Mouse (Mus musculus) thymus, adult 2 months (tissue): ENCODE results near the gene H2bfm. TPM values are rescaled to one million over a fixed set of nuclear protein-coding genes. Genes with fewer than 3 reads are reported as not detected.
"Not testable (repeated sequence)": the region's sequence is repeated elsewhere in the genome, so short reads cannot be mapped to it uniquely, and the experiment has no call there.

Experiments used
- DNase-seq: peaks from one replicate; pipeline ENCODE4 v3.0.0; 2021
- H3K27ac ChIP-seq: fragments of 200-500 bp; 2 replicates; pipeline ENCODE4 v1.5.1; 2012; ENCODE audit warnings: low read length, control low read depth; ENCODE audit not compliant: control insufficient read depth, insufficient read depth
- H3K27me3 ChIP-seq: fragments of 200-500 bp; 2 replicates; pipeline ENCODE4 v1.6.1; 2012; ENCODE audit warnings: mild to moderate bottlenecking, low read length, moderate library complexity, mixed read lengths; ENCODE audit not compliant: control insufficient read depth, insufficient read depth
- H3K36me3 ChIP-seq: fragments of 200-500 bp; 2 replicates; pipeline ENCODE4 v1.6.1; 2012; ENCODE audit warnings: mild to moderate bottlenecking, low read length, moderate library complexity; ENCODE audit not compliant: control insufficient read depth, insufficient read depth
- H3K4me1 ChIP-seq: fragments of 200-500 bp; replicated peaks from 2 replicates; pipeline ENCODE4 v1.6.1; 2012; ENCODE audit warnings: low read length; ENCODE audit not compliant: control insufficient read depth, insufficient read depth
- H3K4me3 ChIP-seq: fragments of 200-500 bp; 2 replicates; pipeline ENCODE4 v1.5.1; 2012; ENCODE audit warnings: mild to moderate bottlenecking, low read length, control low read depth, moderate library complexity; ENCODE audit not compliant: control insufficient read depth, insufficient read depth
- CTCF ChIP-seq: fragments of 200-500 bp; IDR thresholded peaks from 2 replicates; pipeline ENCODE4 v1.5.1; 2012; ENCODE audit warnings: mild to moderate bottlenecking, control low read depth, low read length, moderate library complexity, borderline replicate concordance; ENCODE audit not compliant: control insufficient read depth, poor library complexity, insufficient read depth; ENCODE audit errors: extremely low read depth
- POLR2A ChIP-seq: fragments of 200-500 bp; IDR thresholded peaks from 2 replicates; pipeline ENCODE4 v1.6.1; 2012; ENCODE audit warnings: mild to moderate bottlenecking, low read length, control low read depth, moderate library complexity; ENCODE audit not compliant: control insufficient read depth, poor library complexity, insufficient read depth; ENCODE audit errors: extremely low read depth
- whole genome bisulfite sequencing: fragments of 180-500 bp; shearing (Covaris S2); methylation state at CpG from one replicate; pipeline ENCODE4 v1.1.7; 2018; 5-methylcytosine and 5-hydroxymethylcytosine counted together
- polyA plus RNA-seq: library from polyadenylated mRNA; depleted of rRNA; stranded (reverse); fragments of >200 nt; gene quantifications from 2 replicates; pipeline ENCODE4 v1.2.3, GENCODE M21; 2012; rRNA removed

The H2bfm gene
- polyA plus RNA-seq, 1 experiment = not detected

GRCm38 (mm10) chrX:136959688-136960087 is 32.6 kb downstream of the H2bfm start:
- Histone ChIP-seq H3K27ac (no peak overlapping the region), H3K36me3 (no peaks in the 10 kb centered on the region), H3K27me3 (no peaks in the 10 kb centered on the region), H3K4me3 (no peak overlapping the region), H3K4me1 (no peaks in the 10 kb centered on the region)
- no peak for TF ChIP-seq POLR2A
- 29% methylated on average over 2 of the region's 2 CpGs for WGBS
- DNase-seq = no peak

DNA sequence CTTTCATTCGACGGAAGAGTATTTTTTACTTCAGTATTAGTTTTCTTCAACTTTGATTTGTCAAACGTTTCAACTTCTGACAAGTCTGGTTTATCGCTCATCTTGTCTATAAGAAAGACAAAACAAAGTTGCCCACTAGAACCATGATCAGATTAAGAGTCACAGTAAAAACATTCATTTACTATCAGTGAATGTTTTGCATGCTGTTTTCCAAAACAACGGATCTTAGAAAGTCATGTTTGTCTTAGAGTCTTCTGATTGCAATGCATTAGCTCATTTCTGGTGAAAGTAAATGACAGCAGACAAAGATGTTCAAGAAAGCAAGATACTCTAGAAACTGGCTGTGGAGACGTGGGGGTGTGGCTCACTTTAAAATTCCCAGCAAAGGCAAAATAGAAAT is 48.3 kb downstream of the H2bfm start, which contains the start of gene Tmsb15b2:
TSS of gene Tmsb15b2 (minus strand) at position 101 of the 400 bp plus-strand sequence.
- H3K27me3 ChIP-seq, H3K4me1 ChIP-seq, DNase-seq, H3K36me3 ChIP-seq, H3K27ac ChIP-seq: not testable (repeated sequence)
- 96% methylated on average over 6 of the region's 6 CpGs for whole genome bisulfite sequencing
- H3K4me3 ChIP-seq = peak within 1 kb of the TSS; percentile 99

- WGBS = 6% methylated on average over 15 of the region's 15 CpGs
- peak within 1 kb of the TSS; percentile 99 for H3K4me3 ChIP-seq
- peak; percentile 69 for DNase-seq
- H3K4me1 ChIP-seq = peaks cover 4% of the 10 kb centered on the region; the same call in 1 of the 2 replicates
- H3K27me3 ChIP-seq = no peaks in the 10 kb centered on the region
- TF ChIP-seq POLR2A = no peak
- no peak for TF ChIP-seq CTCF
- H3K27ac ChIP-seq = no peak within 1 kb of the TSS
- no peaks in the 10 kb centered on the region for H3K36me3 ChIP-seq
These were observed 49.4 kb downstream of the H2bfm start, which contains the start of the genes Tmsb15l and Tmsb15b1 for GRCm38 (mm10) chrX:136976424-136977084. Gene Tmsb15l (minus strand): TSS chrX:136976869. Gene Tmsb15b1 (minus strand): TSS chrX:136976874.

Other genes with a start within 250 kb of the H2bfm start
- 0.06 and 0.18 TPM in 2 replicates for gene Tceal1, start 219.3 kb upstream of the H2bfm start, polyA plus RNA-seq
- 27.7 and 37.1 TPM in 2 replicates for gene Morf4l2, start 183.6 kb upstream of the H2bfm start, polyA plus RNA-seq
- gene Glra4, start 147.2 kb upstream of the H2bfm start, polyA plus RNA-seq = not detected in 2 replicates
- 2.1 and 2.5 TPM in 2 replicates for gene Plp1, start 104.7 kb upstream of the H2bfm start, polyA plus RNA-seq
- gene Rab9b, start 58.6 kb upstream of the H2bfm start, polyA plus RNA-seq = not detected in 2 replicates
- gene Tmsb15b2, start 48.2 kb downstream of the H2bfm start, polyA plus RNA-seq = not detected in 2 replicates
- 0.93 and 1.3 TPM in 2 replicates for gene Tmsb15l, start 49.5 kb downstream of the H2bfm start, polyA plus RNA-seq
- 1.1 and 1.3 TPM in 2 replicates for gene Tmsb15b1, start 49.5 kb downstream of the H2bfm start, polyA plus RNA-seq
- 0.41 and 0.65 TPM in 2 replicates for gene Zcchc18, start 65.8 kb downstream of the H2bfm start, polyA plus RNA-seq
- 7.6 and 8.5 TPM in 2 replicates for gene Slc25a53, start 111.0 kb downstream of the H2bfm start, polyA plus RNA-seq
- 0.75 and 0.88 TPM in 2 replicates for gene Fam199x, start 122.3 kb downstream of the H2bfm start, polyA plus RNA-seq
- 0.10 TPM in 1 of 2 replicates, not detected in the other for gene Esx1, start 194.8 kb downstream of the H2bfm start, polyA plus RNA-seq